Comparison of ENCODE assay signal across 7 mouse cellular contexts in genomic region chr6:17307461-17308115, GRCm38 (mm10). TPM values are rescaled to one million over a fixed set of nuclear protein-coding genes. Genes with fewer than 3 reads are reported as not detected.
DNase-seq lines count a peak whose midpoint lies in the region; ATAC-seq and TF ChIP-seq lines count a peak whose summit lies in the region.

No protein-coding gene starts in this region.

- H3K27me3 ChIP-seq in limb, embryonic 12.5 days: peaks cover 41% of the 10 kb centered on the region
- peaks cover 2% of the 10 kb centered on the region for H3K27me3 ChIP-seq in midbrain, embryonic 11.5 days (ENCODE audit: control insufficient read depth, insufficient read depth, low read length)
- H3K27me3 ChIP-seq in spleen, adult 2 months (ENCODE audit: control insufficient read depth, insufficient read depth, low read length): peaks cover 2% of the 10 kb centered on the region; the same call in 1 of the 2 replicates

- peak overlapping the region; percentile 34; the same call in 1 of the 2 replicates for H3K9ac ChIP-seq in limb, embryonic 12.5 days (replicated peaks)
- peak overlapping the region; percentile 24; the same call in 1 of the 2 replicates for H3K9ac ChIP-seq in midbrain, embryonic 11.5 days (ENCODE audit: low read length)

- H3K9me3 ChIP-seq in limb, embryonic 12.5 days: no peaks in the 10 kb centered on the region
- no peaks in the 10 kb centered on the region for H3K9me3 ChIP-seq in midbrain, embryonic 11.5 days (ENCODE audit: control insufficient read depth, low read length)

- peak; percentile 52; the same call in 1 of the 2 replicates for TF ChIP-seq CTCF in spleen, adult 2 months (IDR thresholded peaks at IDR 0.05; ENCODE audit: extremely low read depth, insufficient read depth, insufficient read length, insufficient replicate concordance)

- no peak overlapping the region for H3K27ac ChIP-seq in limb, embryonic 12.5 days
- no peak overlapping the region for H3K27ac ChIP-seq in midbrain, embryonic 11.5 days (ENCODE audit: low read depth, low read length)
- H3K27ac ChIP-seq in spleen, adult 2 months (ENCODE audit: insufficient read depth, low read length): no peak overlapping the region; the same call in 1 of the 2 replicates

- peak overlapping the region; percentile 47 for H3K4me3 ChIP-seq in limb, embryonic 12.5 days (replicated peaks)
- H3K4me3 ChIP-seq in midbrain, embryonic 11.5 days (ENCODE audit: low read depth, low read length): peak overlapping the region; percentile 42
- peak overlapping the region; percentile 28; the same call in 1 of the 2 replicates for H3K4me3 ChIP-seq in spleen, adult 2 months (ENCODE audit: extremely low read depth, insufficient read depth, insufficient read length)

- ATAC-seq in inflammation-experienced regulatory T-cells, adult 6 months: peak; percentile 54
- ATAC-seq in limb, embryonic 12.5 days (ENCODE audit: insufficient number of reproducible peaks, insufficient read depth, low FRiP score, low TSS enrichment, low read depth): peak; percentile 78
- ATAC-seq in midbrain, embryonic 11.5 days (ENCODE audit: low FRiP score): peak; percentile 92

- DNase-seq in adrenal gland, adult 2 months: peak; percentile 86
- peak; percentile 79 for DNase-seq in embryo, embryonic 11 days
- DNase-seq in gastrocnemius, postnatal 36 days: peak; percentile 68 to 71
- peak; percentile 97 for DNase-seq in midbrain, embryonic 11.5 days (ENCODE audit: low spot score, missing footprints)
- DNase-seq in spleen, adult 2 months (ENCODE audit: low read depth in 1 of 2, low spot score in 2 of 2): peak in 1 of 2 experiments; percentile 40

- H3K4me1 ChIP-seq in limb, embryonic 12.5 days (replicated peaks): peaks cover 19% of the 10 kb centered on the region
- H3K4me1 ChIP-seq in midbrain, embryonic 11.5 days (ENCODE audit: control insufficient read depth, insufficient read depth, low read length): peaks cover 9% of the 10 kb centered on the region
- H3K4me1 ChIP-seq in spleen, adult 2 months (ENCODE audit: control insufficient read depth, insufficient read depth, insufficient read length): peaks cover 3% of the 10 kb centered on the region; the same call in 1 of the 2 replicates

- no peak for TF ChIP-seq POLR2A in spleen, adult 2 months (IDR thresholded peaks at IDR 0.05; ENCODE audit: low read depth, low read length)

- WGBS in limb, embryonic 12.5 days: 1% methylated on average over 31 of the region's 31 CpGs
- 1% methylated on average over 31 of the region's 31 CpGs for WGBS in midbrain, embryonic 11.5 days
- WGBS in spleen, adult 2 months: 8% methylated on average over 31 of the region's 31 CpGs

- peak overlapping the region; percentile 93 for H3K4me2 ChIP-seq in limb, embryonic 12.5 days
- peak overlapping the region; percentile 85 for H3K4me2 ChIP-seq in midbrain, embryonic 11.5 days

- no peaks in the 10 kb centered on the region for H3K36me3 ChIP-seq in limb, embryonic 12.5 days
- no peaks in the 10 kb centered on the region for H3K36me3 ChIP-seq in midbrain, embryonic 11.5 days (ENCODE audit: control insufficient read depth, insufficient read depth, low read length)
- H3K36me3 ChIP-seq in spleen, adult 2 months (ENCODE audit: control insufficient read depth, insufficient read depth, low read length): no peaks in the 10 kb centered on the region

- intact Hi-C loops in gastrocnemius, postnatal 36 days (cut with DNase I): loop anchor here (2.0 to 5.0 kb wide), 3 partner anchors 27 to 203 kb away; partner anchors contain the start of gene Cav2

RNA-seq across cellular contexts. Expression of gene Cav1, which starts 1.5 kb away (rescaled TPM):
- total RNA-seq in adrenal gland, adult 2 months (2021): 100 to 1,000 TPM; 191 to 251 TPM
- polyA plus RNA-seq in adrenal gland, adult 2 months (2012; rRNA removed): 251 and 318 TPM in 2 replicates
- 100 to 1,000 TPM; 116 to 122 TPM for total RNA-seq in gastrocnemius, postnatal 36 days (2021)
- polyA plus RNA-seq in inflammation-experienced regulatory T-cells, adult 6 months (2017; shearing (Covaris generic)): not detected
- polyA plus RNA-seq in limb, embryonic 12.5 days (2016; fragmentation: Nextera tagmentation; extraction: Ambion mirVana): 28.1 and 31.1 TPM in 2 replicates
- polyA plus RNA-seq in midbrain, embryonic 11.5 days (2014; fragmentation: Nextera tagmentation; extraction: Ambion mirVana): 9.8 and 12.1 TPM in 2 replicates
- 60.7 and 61.8 TPM in 2 replicates for polyA plus RNA-seq in spleen, adult 2 months (2012; rRNA removed)

RNA-seq across cellular contexts. Expression of gene Cav2, which starts 26.6 kb away (rescaled TPM):
- total RNA-seq in adrenal gland, adult 2 months (2021): 10 to 100 TPM; 36.8 to 46.4 TPM
- 36.4 and 42.9 TPM in 2 replicates for polyA plus RNA-seq in adrenal gland, adult 2 months (2012; rRNA removed)
- total RNA-seq in gastrocnemius, postnatal 36 days (2021): 10 to 100 TPM; 17.5 to 20.3 TPM
- 1 to 10 TPM; 1.3 to 7.7 (median 1.9) TPM for polyA plus RNA-seq in inflammation-experienced regulatory T-cells, adult 6 months (2017; shearing (Covaris generic))
- 7.7 and 8.2 TPM in 2 replicates for polyA plus RNA-seq in limb, embryonic 12.5 days (2016; fragmentation: Nextera tagmentation; extraction: Ambion mirVana)
- polyA plus RNA-seq in midbrain, embryonic 11.5 days (2014; fragmentation: Nextera tagmentation; extraction: Ambion mirVana): 6.2 and 7.0 TPM in 2 replicates
- polyA plus RNA-seq in spleen, adult 2 months (2012; rRNA removed): 6.8 and 9.1 TPM in 2 replicates

Comparison
In these comparisons a context has a peak if more than half of its experiments do, and no peak if none do; other contexts are left out.
1. RNA of gene Cav1, which starts 1.5 kb away (polyA plus RNA-seq): 251 to 318 TPM in adrenal gland, adult 2 months, 60.7 to 61.8 TPM in spleen, adult 2 months, 28.1 to 31.1 TPM in limb, embryonic 12.5 days and 9.8 to 12.1 TPM in midbrain, embryonic 11.5 days; not detected in inflammation-experienced regulatory T-cells, adult 6 months; every median in the first group is over 10 times any median in the second.
2. Peak in every context shown above with its lines, with median percentiles within 50 percentile points of each other: ATAC-seq and H3K4me3 ChIP-seq.